Mouse (Mus musculus) midbrain, embryonic 12.5 days (tissue): ENCODE data around the gene Filip1l. TPM values are rescaled to one million over a fixed set of nuclear protein-coding genes. Genes with fewer than 3 reads are reported as not detected.

Experiments
- ATAC-seq: fragments of 200-750 bp; cut with Nextera tagmentation; 2 replicates; pipeline ENCODE4 v1.8.0; 2017; ENCODE audit warnings: low read depth, moderate TSS enrichment, moderate library complexity; ENCODE audit not compliant: low FRiP score
- H3K27ac ChIP-seq: fragments of 300-500 bp; sonication (generic); replicated peaks from 2 replicates; pipeline ENCODE4 v1.5.1; 2016; ENCODE audit warnings: mild to moderate bottlenecking
- H3K27me3 ChIP-seq: fragments of 300-500 bp; sonication (generic); 2 replicates; pipeline ENCODE4 v1.6.1; 2016; ENCODE audit warnings: mild to moderate bottlenecking
- H3K36me3 ChIP-seq: fragments of 300-500 bp; sonication (generic); 2 replicates; pipeline ENCODE4 v1.6.1; 2016
- H3K4me1 ChIP-seq: fragments of 300-500 bp; sonication (generic); 2 replicates; pipeline ENCODE4 v1.6.1; 2016
- H3K4me2 ChIP-seq: fragments of 300-500 bp; sonication (generic); replicated peaks from 2 replicates; pipeline ENCODE4 v1.6.1; 2016; ENCODE audit warnings: mild to moderate bottlenecking, moderate library complexity
- H3K4me3 ChIP-seq: fragments of 300-500 bp; sonication (generic); 2 replicates; pipeline ENCODE4 v1.5.1; 2016; ENCODE audit warnings: mild to moderate bottlenecking
- H3K9ac ChIP-seq: fragments of 300-500 bp; sonication (generic); replicated peaks from 2 replicates; pipeline ENCODE4 v1.6.1; 2016; ENCODE audit warnings: mild to moderate bottlenecking, moderate library complexity
- H3K9me3 ChIP-seq: fragments of 300-500 bp; sonication (generic); 2 replicates; pipeline ENCODE4 v1.6.1; 2016; ENCODE audit warnings: mild to moderate bottlenecking
- WGBS: fragments of 180-500 bp; shearing (Covaris S2); methylation state at CpG from one replicate; pipeline ENCODE4 v1.1.7; 2016; 5-methylcytosine and 5-hydroxymethylcytosine counted together
- polyA plus RNA-seq: library from polyadenylated mRNA; unstranded; fragments of >200 nt; fragmentation: Nextera tagmentation; extraction: Ambion mirVana; gene quantifications from 2 replicates; pipeline ENCODE4 v1.2.1, GENCODE M21; 2016

Filip1l gene
- polyA plus RNA-seq, 1 experiment from 2014 or later: 7.0 TPM

GRCm38 (mm10) chr16:57570789-57571311, 218.0 kb downstream of the Filip1l start:
- no peak overlapping the region for H3K4me3 ChIP-seq
- H3K4me2 ChIP-seq: no peak overlapping the region
- H3K4me1 ChIP-seq: no peaks in the 10 kb centered on the region
- no peak overlapping the region for H3K9ac ChIP-seq
- H3K9me3 ChIP-seq: no peaks in the 10 kb centered on the region
- no peak for ATAC-seq
- H3K27me3 ChIP-seq: no peaks in the 10 kb centered on the region
- WGBS: 96% methylated on average over 5 of the region's 5 CpGs
- H3K36me3 ChIP-seq: no peaks in the 10 kb centered on the region
- H3K27ac ChIP-seq: no peak overlapping the region

- no peak for ATAC-seq
- no peaks in the 10 kb centered on the region for H3K36me3 ChIP-seq
- no peak overlapping the region for H3K27ac ChIP-seq
- H3K27me3 ChIP-seq: no peaks in the 10 kb centered on the region
- H3K4me3 ChIP-seq: no peak overlapping the region
- no peaks in the 10 kb centered on the region; the same call in 1 of the 2 replicates for H3K4me1 ChIP-seq
- no peak overlapping the region for H3K9ac ChIP-seq
- no peak overlapping the region for H3K4me2 ChIP-seq
- H3K9me3 ChIP-seq: no peaks in the 10 kb centered on the region
- WGBS: 98% methylated on average over 1 of the region's 1 CpGs
Observed at GRCm38 (mm10) chr16:57573831-57574230, 220.9 kb downstream of the Filip1l start.

GRCm38 (mm10) chr16:57575764-57576388, 223.0 kb downstream of the Filip1l start:
- no peaks in the 10 kb centered on the region for H3K27me3 ChIP-seq
- no peak overlapping the region for H3K4me2 ChIP-seq
- ATAC-seq: 0 out of 2 replicates have a peak, but pooled peaks have one; percentile 44
- WGBS: 90% methylated on average over 1 of the region's 1 CpGs
- H3K36me3 ChIP-seq: no peaks in the 10 kb centered on the region
- no peaks in the 10 kb centered on the region for H3K9me3 ChIP-seq
- H3K9ac ChIP-seq: no peak overlapping the region
- no peaks in the 10 kb centered on the region; the same call in 1 of the 2 replicates for H3K4me1 ChIP-seq
- H3K4me3 ChIP-seq: no peak overlapping the region
- no peak overlapping the region for H3K27ac ChIP-seq

GRCm38 (mm10) chr16:57577519-57577918, 224.6 kb downstream of the Filip1l start:
- WGBS: 91% methylated on average over 1 of the region's 1 CpGs
- H3K27ac ChIP-seq: no peak overlapping the region
- H3K4me2 ChIP-seq: no peak overlapping the region
- no peak for ATAC-seq
- no peaks in the 10 kb centered on the region for H3K9me3 ChIP-seq
- H3K9ac ChIP-seq: no peak overlapping the region
- no peak overlapping the region for H3K4me3 ChIP-seq
- no peaks in the 10 kb centered on the region for H3K27me3 ChIP-seq
- no peaks in the 10 kb centered on the region for H3K36me3 ChIP-seq
- no peaks in the 10 kb centered on the region; the same call in 1 of the 2 replicates for H3K4me1 ChIP-seq

- no peaks in the 10 kb centered on the region; the same call in 1 of the 2 replicates for H3K4me1 ChIP-seq
- no peaks in the 10 kb centered on the region for H3K36me3 ChIP-seq
- no peak overlapping the region for H3K4me3 ChIP-seq
- no peaks in the 10 kb centered on the region for H3K9me3 ChIP-seq
- 78% methylated on average over 7 of the region's 7 CpGs for WGBS
- ATAC-seq: no peak
- no peak overlapping the region for H3K27ac ChIP-seq
- H3K4me2 ChIP-seq: no peak overlapping the region
- H3K9ac ChIP-seq: no peak overlapping the region
- no peaks in the 10 kb centered on the region for H3K27me3 ChIP-seq
Observed at GRCm38 (mm10) chr16:57580041-57580440, 227.1 kb downstream of the Filip1l start.

GRCm38 (mm10) chr16:57582008-57582407, 229.1 kb downstream of the Filip1l start:
- no peaks in the 10 kb centered on the region for H3K9me3 ChIP-seq
- H3K36me3 ChIP-seq: no peaks in the 10 kb centered on the region
- no peaks in the 10 kb centered on the region for H3K27me3 ChIP-seq
- ATAC-seq: no peak
- no peak overlapping the region for H3K4me2 ChIP-seq
- WGBS: 87% methylated on average over 2 of the region's 2 CpGs
- no peak overlapping the region for H3K4me3 ChIP-seq
- no peak overlapping the region for H3K9ac ChIP-seq
- H3K4me1 ChIP-seq: no peaks in the 10 kb centered on the region
- no peak overlapping the region for H3K27ac ChIP-seq

- no peak overlapping the region for H3K27ac ChIP-seq
- H3K4me3 ChIP-seq: no peak overlapping the region
- H3K36me3 ChIP-seq: no peaks in the 10 kb centered on the region
- 81% methylated on average over 3 of the region's 3 CpGs for WGBS
- no peaks in the 10 kb centered on the region for H3K4me1 ChIP-seq
- no peak overlapping the region for H3K4me2 ChIP-seq
- H3K27me3 ChIP-seq: no peaks in the 10 kb centered on the region
- no peak for ATAC-seq
- H3K9me3 ChIP-seq: no peaks in the 10 kb centered on the region
- H3K9ac ChIP-seq: no peak overlapping the region
Observed at GRCm38 (mm10) chr16:57585201-57585600, 232.3 kb downstream of the Filip1l start.

GRCm38 (mm10) chr16:57593422-57594157, 240.7 kb downstream of the Filip1l start:
- H3K9me3 ChIP-seq: no peaks in the 10 kb centered on the region
- no peak overlapping the region for H3K27ac ChIP-seq
- H3K27me3 ChIP-seq: no peaks in the 10 kb centered on the region
- no peak overlapping the region for H3K9ac ChIP-seq
- no peak overlapping the region for H3K4me3 ChIP-seq
- H3K36me3 ChIP-seq: no peaks in the 10 kb centered on the region
- no peak overlapping the region for H3K4me2 ChIP-seq
- 42% methylated on average over 7 of the region's 7 CpGs for WGBS
- H3K4me1 ChIP-seq: no peaks in the 10 kb centered on the region
- ATAC-seq: peak; percentile 58

GRCm38 (mm10) chr16:57597295-57597957, 244.5 kb downstream of the Filip1l start:
- Histone ChIP-seq H3K9me3 (no peaks in the 10 kb centered on the region), H3K27ac (no peak overlapping the region), H3K4me3 (no peak overlapping the region), H3K9ac (no peak overlapping the region), H3K4me2 (no peak overlapping the region), H3K36me3 (no peaks in the 10 kb centered on the region), H3K27me3 (no peaks in the 10 kb centered on the region), H3K4me1 (no peaks in the 10 kb centered on the region)
- WGBS: 91% methylated on average over 4 of the region's 4 CpGs
- ATAC-seq: no peak

- H3K27ac ChIP-seq: no peak overlapping the region
- no peaks in the 10 kb centered on the region for H3K4me1 ChIP-seq
- no peak overlapping the region for H3K4me3 ChIP-seq
- H3K4me2 ChIP-seq: no peak overlapping the region
- H3K36me3 ChIP-seq: no peaks in the 10 kb centered on the region
- no peaks in the 10 kb centered on the region for H3K9me3 ChIP-seq
- no peak for ATAC-seq
- no peaks in the 10 kb centered on the region for H3K27me3 ChIP-seq
- no peak overlapping the region for H3K9ac ChIP-seq
Observed at GRCm38 (mm10) chr16:57601031-57601430, 248.1 kb downstream of the Filip1l start.

GRCm38 (mm10) chr16:57606444-57607227, 253.7 kb downstream of the Filip1l start, which contains the start of gene Cmss1:
Gene Cmss1 (minus strand): TSS chr16:57606864.
- no peaks in the 10 kb centered on the region for H3K27me3 ChIP-seq
- H3K4me1 ChIP-seq: peaks cover 4% of the 10 kb centered on the region
- H3K4me3 ChIP-seq: peak within 1 kb of the TSS; percentile 85
- under 1% methylated on average over 64 of the region's 64 CpGs for WGBS
- peak within 1 kb of the TSS; percentile 84 for H3K4me2 ChIP-seq
- ATAC-seq: peak; percentile 94
- no peaks in the 10 kb centered on the region for H3K9me3 ChIP-seq
- no peaks in the 10 kb centered on the region for H3K36me3 ChIP-seq
- H3K27ac ChIP-seq: no peak within 1 kb of the TSS; the same call in 1 of the 2 replicates
- peak within 1 kb of the TSS; percentile 71 for H3K9ac ChIP-seq
